Mouse (Mus musculus): Measurements from ENCODE around the gene Osbp.
"Not testable (repeated sequence)": the region's sequence is repeated elsewhere in the genome, so short reads cannot be mapped to it uniquely, and the experiment has no call there.

Osbp gene

GRCm38 (mm10) chr19:11984614-11985013, 18.9 kb downstream of the Osbp start:
- in situ Hi-C loops (cut with MboI, MseI): not testable (repeated sequence)

- in situ Hi-C loops (cut with MboI, MseI): no loop called here
Observed at GRCm38 (mm10) chr19:11987841-11988240, 22.1 kb downstream of the Osbp start.

- in situ Hi-C loops (cut with MboI, MseI): no loop called here
Observed at GRCm38 (mm10) chr19:11989334-11989733, 23.6 kb downstream of the Osbp start.

- in situ Hi-C loops (cut with MboI, MseI): no loop called here
Observed at GRCm38 (mm10) chr19:11992034-11992433, 26.3 kb downstream of the Osbp start.

GRCm38 (mm10) chr19:11992441-11993029, 26.8 kb downstream of the Osbp start:
- in situ Hi-C loops (cut with MboI, MseI): no loop called here

GRCm38 (mm10) chr19:11994703-11995431, 29.1 kb downstream of the Osbp start:
- in situ Hi-C loops (cut with MboI, MseI): no loop called here

- in situ Hi-C loops (cut with MboI, MseI): no loop called here
Observed at GRCm38 (mm10) chr19:11995722-11996448, 30.1 kb downstream of the Osbp start.

- in situ Hi-C loops (cut with MboI, MseI): loop anchor here (5.0 to 25.0 kb wide), 4 partner anchors 229 to 803 kb away; partner anchors contain the start of genes Mrpl16 (in 1 of the 2) and Ms4a6b (in 1 of the 2)
Observed at GRCm38 (mm10) chr19:12001686-12002085, 35.9 kb downstream of the Osbp start.

- in situ Hi-C loops (cut with MboI, MseI): loop anchor here (5.0 to 25.0 kb wide), 4 partner anchors 230 to 803 kb away; partner anchors contain the start of genes Mrpl16 (in 1 of the 2) and Ms4a6b (in 1 of the 2)
Observed at GRCm38 (mm10) chr19:12002125-12002524, 36.4 kb downstream of the Osbp start.

GRCm38 (mm10) chr19:12002791-12003190, 37.0 kb downstream of the Osbp start:
- in situ Hi-C loops (cut with MboI, MseI): loop anchor here (5.0 to 25.0 kb wide), 4 partner anchors 230 to 802 kb away; partner anchors contain the start of genes Mrpl16 (in 1 of the 2) and Ms4a6b (in 1 of the 2)

GRCm38 (mm10) chr19:12003568-12003967, 37.8 kb downstream of the Osbp start:
- in situ Hi-C loops (cut with MboI, MseI): loop anchor here (5.0 to 25.0 kb wide), 4 partner anchors 231 to 801 kb away; partner anchors contain the start of genes Mrpl16 (in 1 of the 2) and Ms4a6b (in 1 of the 2)

GRCm38 (mm10) chr19:12004216-12005008, 38.7 kb downstream of the Osbp start:
- in situ Hi-C loops (cut with MboI, MseI): loop anchor here (5.0 to 25.0 kb wide), 6 partner anchors 232 to 800 kb away; partner anchors contain the start of genes Mrpl16 (in 2 of the 2), Ms4a6b (in 2 of the 2) and Ms4a6d (in 1 of the 2)

- in situ Hi-C loops (cut with MboI, MseI): loop anchor here (5.0 to 25.0 kb wide), 6 partner anchors 233 to 799 kb away; partner anchors contain the start of genes Ms4a6b (in 2 of the 2), Mrpl16 (in 1 of the 2) and Ms4a6d (in 1 of the 2)
Observed at GRCm38 (mm10) chr19:12005376-12006360, 39.9 kb downstream of the Osbp start.

GRCm38 (mm10) chr19:12006361-12006947, 40.7 kb downstream of the Osbp start:
- in situ Hi-C loops (cut with MboI, MseI): loop anchor here (5.0 to 25.0 kb wide), 6 partner anchors 234 to 798 kb away; partner anchors contain the start of genes Ms4a6b (in 2 of the 2), Mrpl16 (in 1 of the 2) and Ms4a6d (in 1 of the 2)

GRCm38 (mm10) chr19:12007105-12007931, 41.6 kb downstream of the Osbp start:
- in situ Hi-C loops (cut with MboI, MseI): loop anchor here (5.0 to 25.0 kb wide), 6 partner anchors 235 to 797 kb away; partner anchors contain the start of genes Ms4a6b (in 2 of the 2), Mrpl16 (in 1 of the 2) and Ms4a6d (in 1 of the 2)

- in situ Hi-C loops (cut with MboI, MseI): loop anchor here (5.0 to 25.0 kb wide), 6 partner anchors 236 to 796 kb away; partner anchors contain the start of genes Ms4a6b (in 2 of the 2), Mrpl16 (in 1 of the 2) and Ms4a6d (in 1 of the 2)
Observed at GRCm38 (mm10) chr19:12008410-12009380, 43.0 kb downstream of the Osbp start.

Data from T-helper 17 cell (primary cell).